Mouse (Mus musculus) stomach, postnatal 0 days (tissue): ENCODE data around the gene Vmn1r159.
"Not testable (repeated sequence)": the region's sequence is repeated elsewhere in the genome, so short reads cannot be mapped to it uniquely, and the experiment has no call there.

Experiments used
- CTCF ChIP-seq: IDR thresholded peaks from 2 replicates; pipeline ENCODE4 v1.5.1; 2016; ENCODE audit warnings: antibody characterized with exemption, low read depth, mild to moderate bottlenecking, moderate library complexity
- EP300 ChIP-seq: optimal IDR thresholded peaks from 2 replicates; pipeline ENCODE3; 2016; ENCODE audit warnings: antibody characterized with exemption

DNA sequence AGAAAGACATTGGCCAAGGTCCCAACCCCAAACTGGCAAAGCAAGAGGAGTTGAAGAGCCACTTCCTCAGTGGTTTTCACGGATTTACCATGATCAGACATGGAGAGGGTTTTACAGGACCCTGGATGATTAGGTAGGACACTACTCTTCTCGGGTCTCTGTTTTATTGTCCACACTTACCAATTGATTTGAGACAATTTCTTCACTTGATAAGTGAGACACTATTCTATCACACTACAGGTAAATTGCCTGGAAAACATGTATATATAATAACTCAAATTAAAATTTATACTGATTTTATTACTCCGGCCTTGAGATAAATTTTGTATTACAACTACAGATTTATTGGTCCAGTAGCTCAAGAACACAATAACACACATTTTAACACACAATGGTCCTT is at the start of gene Vmn1r159:
- TF ChIP-seq CTCF, EP300: not testable (repeated sequence)
